Mouse (Mus musculus): ENCODE measurements around the gene Atp13a3. TPM values are rescaled to one million over a fixed set of nuclear protein-coding genes. Genes with fewer than 3 reads are reported as not detected.

Atp13a3 gene
- polyA plus RNA-seq, 1 experiment from 2014 or later, result 10.5 TPM

- Histone ChIP-seq H3K36me3 (replicated peaks) (no peaks in the 10 kb centered on the region), H3K9me3 (no peaks in the 10 kb centered on the region), H3K27me3 (ENCODE audit: poor library complexity, severe bottlenecking) (no peaks in the 10 kb centered on the region), H3K4me3 (no peak overlapping the region), H3K4me1 (no peaks in the 10 kb centered on the region), H3K27ac (no peak overlapping the region)
- DNase-seq (ENCODE audit: extremely low spot score, low spot score), result no peak
- WGBS, result 90% methylated on average over 3 of the region's 3 CpGs
These were observed 27.4 kb upstream of the Atp13a3 start for GRCm38 (mm10) chr16:30433148-30433547.

GRCm38 (mm10) chr16:30432111-30432510, 26.3 kb upstream of the Atp13a3 start:
- no peak for DNase-seq (ENCODE audit: extremely low spot score, low spot score)
- no peaks in the 10 kb centered on the region for H3K27me3 ChIP-seq (ENCODE audit: poor library complexity, severe bottlenecking)
- no peaks in the 10 kb centered on the region for H3K4me1 ChIP-seq
- no peaks in the 10 kb centered on the region for H3K36me3 ChIP-seq (replicated peaks)
- H3K9me3 ChIP-seq, result no peaks in the 10 kb centered on the region
- no peak overlapping the region for H3K27ac ChIP-seq
- no peak overlapping the region for H3K4me3 ChIP-seq
- 91% methylated on average over 2 of the region's 2 CpGs for WGBS

- H3K27me3 ChIP-seq (ENCODE audit: poor library complexity, severe bottlenecking), result no peaks in the 10 kb centered on the region
- DNase-seq (ENCODE audit: extremely low spot score, low spot score), result no peak
- WGBS, result 98% methylated on average over 2 of the region's 2 CpGs
- no peak overlapping the region for H3K27ac ChIP-seq
- no peaks in the 10 kb centered on the region for H3K4me1 ChIP-seq
- H3K4me3 ChIP-seq, result no peak overlapping the region
- H3K36me3 ChIP-seq (replicated peaks), result no peaks in the 10 kb centered on the region
- no peaks in the 10 kb centered on the region for H3K9me3 ChIP-seq
These were observed 24.8 kb upstream of the Atp13a3 start for GRCm38 (mm10) chr16:30430512-30431088.

- no peak for DNase-seq (ENCODE audit: extremely low spot score, low spot score)
- no peaks in the 10 kb centered on the region for H3K4me1 ChIP-seq
- no peaks in the 10 kb centered on the region for H3K27me3 ChIP-seq (ENCODE audit: poor library complexity, severe bottlenecking)
- 85% methylated on average over 4 of the region's 4 CpGs for WGBS
- no peaks in the 10 kb centered on the region for H3K9me3 ChIP-seq
- H3K36me3 ChIP-seq (replicated peaks), result no peaks in the 10 kb centered on the region
- no peak overlapping the region for H3K4me3 ChIP-seq
- no peak overlapping the region for H3K27ac ChIP-seq
These were observed 23.0 kb upstream of the Atp13a3 start for GRCm38 (mm10) chr16:30428753-30429260.

GRCm38 (mm10) chr16:30427466-30427865, 21.7 kb upstream of the Atp13a3 start:
- Histone ChIP-seq H3K27ac (no peak overlapping the region), H3K9me3 (no peaks in the 10 kb centered on the region), H3K36me3 (replicated peaks) (no peaks in the 10 kb centered on the region), H3K27me3 (ENCODE audit: poor library complexity, severe bottlenecking) (no peaks in the 10 kb centered on the region), H3K4me3 (no peak overlapping the region), H3K4me1 (no peaks in the 10 kb centered on the region)
- no peak for DNase-seq (ENCODE audit: extremely low spot score, low spot score)
- 86% methylated on average over 4 of the region's 4 CpGs for WGBS

- Histone ChIP-seq H3K4me3 (no peak overlapping the region), H3K36me3 (replicated peaks) (no peaks in the 10 kb centered on the region), H3K9me3 (no peaks in the 10 kb centered on the region), H3K27ac (no peak overlapping the region), H3K4me1 (no peaks in the 10 kb centered on the region), H3K27me3 (ENCODE audit: poor library complexity, severe bottlenecking) (no peaks in the 10 kb centered on the region)
- whole genome bisulfite sequencing, result 85% methylated on average over 5 of the region's 5 CpGs
- DNase-seq (ENCODE audit: extremely low spot score, low spot score), result no peak
These were observed 21.2 kb upstream of the Atp13a3 start for GRCm38 (mm10) chr16:30427003-30427402.

- no peaks in the 10 kb centered on the region for H3K36me3 ChIP-seq (replicated peaks)
- no peak overlapping the region for H3K27ac ChIP-seq
- no peak overlapping the region for H3K4me3 ChIP-seq
- DNase-seq (ENCODE audit: extremely low spot score, low spot score), result no peak
- no peaks in the 10 kb centered on the region for H3K9me3 ChIP-seq
- 83% methylated on average over 1 of the region's 1 CpGs for WGBS
- no peaks in the 10 kb centered on the region for H3K4me1 ChIP-seq
- no peaks in the 10 kb centered on the region for H3K27me3 ChIP-seq (ENCODE audit: poor library complexity, severe bottlenecking)
These were observed 20.2 kb upstream of the Atp13a3 start for GRCm38 (mm10) chr16:30425980-30426379.

- Histone ChIP-seq H3K4me3 (no peak overlapping the region), H3K27me3 (ENCODE audit: poor library complexity, severe bottlenecking) (no peaks in the 10 kb centered on the region), H3K4me1 (no peaks in the 10 kb centered on the region), H3K36me3 (replicated peaks) (no peaks in the 10 kb centered on the region), H3K9me3 (no peaks in the 10 kb centered on the region), H3K27ac (no peak overlapping the region)
- 84% methylated on average over 5 of the region's 5 CpGs for WGBS
- no peak for DNase-seq (ENCODE audit: extremely low spot score, low spot score)
These were observed 18.3 kb upstream of the Atp13a3 start for GRCm38 (mm10) chr16:30424053-30424452.

GRCm38 (mm10) chr16:30416707-30417106, 10.9 kb upstream of the Atp13a3 start:
- peaks cover 3% of the 10 kb centered on the region; the same call in 1 of the 2 replicates for H3K4me1 ChIP-seq
- 94% methylated on average over 2 of the region's 2 CpGs for WGBS
- no peak for DNase-seq (ENCODE audit: extremely low spot score, low spot score)
- H3K27ac ChIP-seq, result no peak overlapping the region
- no peaks in the 10 kb centered on the region for H3K9me3 ChIP-seq
- no peaks in the 10 kb centered on the region for H3K27me3 ChIP-seq (ENCODE audit: poor library complexity, severe bottlenecking)
- no peak overlapping the region for H3K4me3 ChIP-seq
- no peaks in the 10 kb centered on the region for H3K36me3 ChIP-seq (replicated peaks)

- Histone ChIP-seq H3K4me1 (peaks cover 3% of the 10 kb centered on the region; the same call in 1 of the 2 replicates), H3K36me3 (replicated peaks) (no peaks in the 10 kb centered on the region), H3K27me3 (ENCODE audit: poor library complexity, severe bottlenecking) (no peaks in the 10 kb centered on the region), H3K4me3 (no peak overlapping the region), H3K27ac (no peak overlapping the region), H3K9me3 (no peaks in the 10 kb centered on the region)
- DNase-seq (ENCODE audit: extremely low spot score, low spot score), result no peak
- 91% methylated on average over 5 of the region's 5 CpGs for WGBS
These were observed 10.5 kb upstream of the Atp13a3 start for GRCm38 (mm10) chr16:30416284-30416683.

GRCm38 (mm10) chr16:30412680-30413079, 6.9 kb upstream of the Atp13a3 start:
- Histone ChIP-seq H3K27me3 (ENCODE audit: poor library complexity, severe bottlenecking) (no peaks in the 10 kb centered on the region), H3K4me1 (no peaks in the 10 kb centered on the region), H3K4me3 (no peak overlapping the region), H3K9me3 (no peaks in the 10 kb centered on the region), H3K36me3 (replicated peaks) (no peaks in the 10 kb centered on the region), H3K27ac (no peak overlapping the region)
- 77% methylated on average over 3 of the region's 3 CpGs for WGBS
- no peak for DNase-seq (ENCODE audit: extremely low spot score, low spot score)

- Histone ChIP-seq H3K36me3 (replicated peaks) (no peaks in the 10 kb centered on the region), H3K4me3 (no peak overlapping the region), H3K27me3 (ENCODE audit: poor library complexity, severe bottlenecking) (no peaks in the 10 kb centered on the region), H3K9me3 (no peaks in the 10 kb centered on the region), H3K27ac (no peak overlapping the region), H3K4me1 (no peaks in the 10 kb centered on the region)
- no peak for DNase-seq (ENCODE audit: extremely low spot score, low spot score)
- WGBS, result 92% methylated on average over 4 of the region's 4 CpGs
These were observed 5.1 kb upstream of the Atp13a3 start for GRCm38 (mm10) chr16:30410914-30411313.

- WGBS, result 81% methylated on average over 2 of the region's 2 CpGs
- Histone ChIP-seq H3K4me3 (no peak overlapping the region), H3K9me3 (no peaks in the 10 kb centered on the region), H3K4me1 (no peaks in the 10 kb centered on the region), H3K36me3 (replicated peaks) (no peaks in the 10 kb centered on the region), H3K27me3 (ENCODE audit: poor library complexity, severe bottlenecking) (no peaks in the 10 kb centered on the region), H3K27ac (no peak overlapping the region)
- no peak for DNase-seq (ENCODE audit: extremely low spot score, low spot score)
These were observed 1.7 kb upstream of the Atp13a3 start for GRCm38 (mm10) chr16:30407513-30407912.

- no peaks in the 10 kb centered on the region for H3K4me1 ChIP-seq
- 86% methylated on average over 3 of the region's 3 CpGs for WGBS
- H3K27ac ChIP-seq, result no peak overlapping the region
- H3K9me3 ChIP-seq, result no peaks in the 10 kb centered on the region
- no peaks in the 10 kb centered on the region for H3K36me3 ChIP-seq (replicated peaks)
- DNase-seq (ENCODE audit: extremely low spot score, low spot score), result no peak
- H3K27me3 ChIP-seq (ENCODE audit: poor library complexity, severe bottlenecking), result no peaks in the 10 kb centered on the region
- no peak overlapping the region for H3K4me3 ChIP-seq
These were observed 2.2 kb downstream of the Atp13a3 start for GRCm38 (mm10) chr16:30403528-30403927.
